Mouse (Mus musculus): ENCODE data around the gene Hbq1b. TPM values are rescaled to one million over a fixed set of nuclear protein-coding genes. Genes with fewer than 3 reads are reported as not detected.

Hbq1b gene
- polyA plus RNA-seq, 1 experiment from 2014 or later, result 5.8 TPM

- ATAC-seq (replicated peaks; ENCODE audit: low FRiP score), result no peak
- Histone ChIP-seq H3K4me2 (ENCODE audit: low read depth, low read length, severe bottlenecking) (peak overlapping the region; percentile 41), H3K9me3 (ENCODE audit: control insufficient read depth, low read length) (no peaks in the 10 kb centered on the region), H3K27me3 (ENCODE audit: control insufficient read depth, insufficient read depth, low read length) (no peaks in the 10 kb centered on the region; the same call in 1 of the 2 replicates), H3K4me3 (ENCODE audit: low read depth, low read length) (no peak overlapping the region), H3K27ac (ENCODE audit: low read depth, low read length) (no peak overlapping the region), H3K36me3 (ENCODE audit: control insufficient read depth, insufficient read depth, low read length) (no peaks in the 10 kb centered on the region), H3K4me1 (replicated peaks; ENCODE audit: control insufficient read depth, insufficient read depth, low read length) (no peaks in the 10 kb centered on the region), H3K9ac (ENCODE audit: low read length) (no peak overlapping the region)
- DNase-seq (ENCODE audit: low spot score), result no peak
- 63% methylated on average over 14 of the region's 17 CpGs for WGBS
Measured at GRCm38 (mm10) chr11:32300279-32301267, 13.8 kb downstream of the Hbq1b start.

DNA sequence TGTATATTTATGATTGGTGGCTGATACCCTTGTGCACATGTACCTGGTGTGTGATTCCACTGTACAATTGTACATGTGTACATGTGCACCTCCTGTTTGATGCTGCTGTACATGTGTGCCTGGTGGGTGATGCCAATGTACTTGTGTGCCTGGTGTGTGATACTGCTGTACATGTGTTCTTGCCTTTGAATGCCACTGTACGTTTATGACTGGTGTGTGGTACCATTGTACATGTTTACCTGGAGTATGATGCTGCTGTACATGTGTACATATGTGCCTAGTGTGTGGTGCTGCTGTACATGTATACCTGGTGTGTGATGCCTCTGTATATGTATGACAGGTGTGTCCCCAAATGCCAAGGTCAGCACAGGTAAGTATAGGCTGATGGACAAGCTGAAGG is 14.7 kb downstream of the Hbq1b start:
- ATAC-seq (replicated peaks; ENCODE audit: low FRiP score), result no peak
- no peaks in the 10 kb centered on the region; the same call in 1 of the 2 replicates for H3K27me3 ChIP-seq (ENCODE audit: control insufficient read depth, insufficient read depth, low read length)
- H3K4me1 ChIP-seq (replicated peaks; ENCODE audit: control insufficient read depth, insufficient read depth, low read length), result no peaks in the 10 kb centered on the region

DNA sequence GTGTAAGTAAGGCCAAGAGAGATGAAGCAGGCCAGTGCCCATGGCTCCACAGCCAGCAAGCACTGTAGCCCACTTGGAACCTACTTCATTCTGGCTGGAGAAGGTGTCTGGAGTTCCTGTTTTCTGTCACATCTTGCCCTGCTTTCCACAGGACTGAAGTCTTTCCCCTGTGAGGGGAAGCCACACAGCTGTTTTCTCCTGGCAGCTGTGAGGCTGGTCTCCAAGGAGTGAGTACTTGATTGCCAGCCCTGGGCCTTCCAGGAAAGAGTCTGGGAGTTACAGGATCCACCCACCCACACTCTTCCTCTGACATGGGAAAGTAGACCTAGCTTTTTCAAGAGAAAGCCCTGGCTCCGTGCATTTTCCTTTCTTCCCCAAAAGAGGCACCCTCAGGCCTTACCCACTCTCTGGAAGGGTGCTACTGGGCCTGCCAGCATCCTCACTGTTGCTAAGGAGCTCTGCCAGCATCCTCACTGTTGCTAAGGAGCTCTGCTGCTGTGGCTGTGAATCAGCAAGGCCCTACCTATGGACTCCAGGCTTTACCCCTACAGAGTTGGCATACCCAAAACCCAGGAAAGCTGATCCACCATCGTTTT is 16.2 kb downstream of the Hbq1b start:
- Histone ChIP-seq H3K4me1 (replicated peaks; ENCODE audit: control insufficient read depth, insufficient read depth, low read length) (no peaks in the 10 kb centered on the region), H3K9me3 (ENCODE audit: control insufficient read depth, low read length) (no peaks in the 10 kb centered on the region), H3K27me3 (ENCODE audit: control insufficient read depth, insufficient read depth, low read length) (no peaks in the 10 kb centered on the region; the same call in 1 of the 2 replicates), H3K9ac (ENCODE audit: low read length) (no peak overlapping the region), H3K4me2 (ENCODE audit: low read depth, low read length, severe bottlenecking) (no peak overlapping the region), H3K4me3 (ENCODE audit: low read depth, low read length) (no peak overlapping the region), H3K27ac (ENCODE audit: low read depth, low read length) (no peak overlapping the region), H3K36me3 (ENCODE audit: control insufficient read depth, insufficient read depth, low read length) (no peaks in the 10 kb centered on the region)
- no peak for DNase-seq (ENCODE audit: low spot score)
- no peak for ATAC-seq (replicated peaks; ENCODE audit: low FRiP score)
- 49% methylated on average over 2 of the region's 2 CpGs for WGBS

More for the DNA sequence above, 14.7 kb downstream of the Hbq1b start:
- Histone ChIP-seq H3K9ac (ENCODE audit: low read length) (no peak overlapping the region), H3K4me2 (ENCODE audit: low read depth, low read length, severe bottlenecking) (no peak overlapping the region), H3K27ac (ENCODE audit: low read depth, low read length) (no peak overlapping the region), H3K4me3 (ENCODE audit: low read depth, low read length) (no peak overlapping the region), H3K36me3 (ENCODE audit: control insufficient read depth, insufficient read depth, low read length) (no peaks in the 10 kb centered on the region), H3K9me3 (ENCODE audit: control insufficient read depth, low read length) (no peaks in the 10 kb centered on the region)
- WGBS, result 60% methylated on average over 1 of the region's 1 CpGs
- DNase-seq (ENCODE audit: low spot score), result no peak

DNA sequence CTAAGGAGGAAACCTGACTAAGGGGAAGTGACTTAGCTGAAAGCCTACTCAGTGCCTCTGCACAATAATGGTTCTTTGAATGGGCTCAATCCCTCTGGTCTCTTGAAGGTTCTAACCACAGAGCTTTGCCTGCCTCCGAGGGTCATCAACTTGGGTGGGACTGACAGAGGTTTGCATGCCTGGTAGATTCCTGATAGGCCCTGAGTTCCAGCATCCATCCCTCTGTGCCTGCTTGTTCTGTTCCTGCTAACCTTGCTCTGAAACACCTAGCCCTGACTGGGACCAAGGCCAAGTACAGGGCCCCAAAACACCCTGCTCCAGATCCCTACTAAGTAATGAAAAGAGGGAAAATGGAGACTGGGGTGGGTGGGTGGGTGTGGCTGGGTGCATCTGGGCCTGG is 16.7 kb downstream of the Hbq1b start:
- no peaks in the 10 kb centered on the region for H3K9me3 ChIP-seq (ENCODE audit: control insufficient read depth, low read length)
- H3K36me3 ChIP-seq (ENCODE audit: control insufficient read depth, insufficient read depth, low read length), result no peaks in the 10 kb centered on the region
- no peaks in the 10 kb centered on the region for H3K4me1 ChIP-seq (replicated peaks; ENCODE audit: control insufficient read depth, insufficient read depth, low read length)
- DNase-seq (ENCODE audit: low spot score), result no peak
- H3K27me3 ChIP-seq (ENCODE audit: control insufficient read depth, insufficient read depth, low read length), result no peaks in the 10 kb centered on the region; the same call in 1 of the 2 replicates
- no peak overlapping the region for H3K27ac ChIP-seq (ENCODE audit: low read depth, low read length)
- H3K9ac ChIP-seq (ENCODE audit: low read length), result no peak overlapping the region
- 93% methylated on average over 1 of the region's 1 CpGs for WGBS
- H3K4me3 ChIP-seq (ENCODE audit: low read depth, low read length), result no peak overlapping the region
- ATAC-seq (replicated peaks; ENCODE audit: low FRiP score), result no peak
- no peak overlapping the region for H3K4me2 ChIP-seq (ENCODE audit: low read depth, low read length, severe bottlenecking)

GRCm38 (mm10) chr11:32307006-32307405 is 20.2 kb downstream of the Hbq1b start:
- H3K9ac ChIP-seq (ENCODE audit: low read length), result no peak overlapping the region
- no peak for DNase-seq (ENCODE audit: low spot score)
- WGBS, result 77% methylated on average over 1 of the region's 1 CpGs
- H3K27ac ChIP-seq (ENCODE audit: low read depth, low read length), result no peak overlapping the region
- H3K9me3 ChIP-seq (ENCODE audit: control insufficient read depth, low read length), result no peaks in the 10 kb centered on the region
- no peaks in the 10 kb centered on the region for H3K27me3 ChIP-seq (ENCODE audit: control insufficient read depth, insufficient read depth, low read length)
- no peaks in the 10 kb centered on the region for H3K4me1 ChIP-seq (replicated peaks; ENCODE audit: control insufficient read depth, insufficient read depth, low read length)
- H3K36me3 ChIP-seq (ENCODE audit: control insufficient read depth, insufficient read depth, low read length), result no peaks in the 10 kb centered on the region
- no peak overlapping the region for H3K4me3 ChIP-seq (ENCODE audit: low read depth, low read length)
- no peak for ATAC-seq (replicated peaks; ENCODE audit: low FRiP score)
- H3K4me2 ChIP-seq (ENCODE audit: low read depth, low read length, severe bottlenecking), result no peak overlapping the region

DNA sequence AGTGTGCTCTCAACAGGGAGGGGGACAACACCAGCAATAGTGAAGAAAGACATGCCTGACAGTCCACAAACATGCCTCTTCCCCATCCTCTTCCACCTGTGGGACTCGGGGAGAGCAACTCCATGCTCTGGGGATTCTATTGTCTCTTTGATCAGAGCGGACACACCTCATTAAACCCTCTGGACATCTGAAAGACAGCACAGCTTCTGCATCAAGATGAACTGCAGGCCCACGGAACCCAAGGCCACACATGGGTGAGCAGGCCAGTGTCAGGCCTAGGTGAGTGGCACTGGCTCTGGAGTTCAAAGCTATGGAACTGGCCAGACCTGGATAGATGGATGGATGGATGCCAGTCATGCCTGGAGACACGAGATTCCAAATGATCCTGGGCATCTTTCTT is 22.7 kb downstream of the Hbq1b start:
- no peak for DNase-seq (ENCODE audit: low spot score)
- Histone ChIP-seq H3K9me3 (ENCODE audit: control insufficient read depth, low read length) (no peaks in the 10 kb centered on the region), H3K27ac (ENCODE audit: low read depth, low read length) (no peak overlapping the region), H3K9ac (ENCODE audit: low read length) (no peak overlapping the region), H3K36me3 (ENCODE audit: control insufficient read depth, insufficient read depth, low read length) (no peaks in the 10 kb centered on the region), H3K4me1 (replicated peaks; ENCODE audit: control insufficient read depth, insufficient read depth, low read length) (no peaks in the 10 kb centered on the region), H3K4me3 (ENCODE audit: low read depth, low read length) (no peak overlapping the region), H3K27me3 (ENCODE audit: control insufficient read depth, insufficient read depth, low read length) (no peaks in the 10 kb centered on the region), H3K4me2 (ENCODE audit: low read depth, low read length, severe bottlenecking) (no peak overlapping the region)
- 51% methylated on average over 4 of the region's 4 CpGs for WGBS
- ATAC-seq (replicated peaks; ENCODE audit: low FRiP score), result no peak

DNA sequence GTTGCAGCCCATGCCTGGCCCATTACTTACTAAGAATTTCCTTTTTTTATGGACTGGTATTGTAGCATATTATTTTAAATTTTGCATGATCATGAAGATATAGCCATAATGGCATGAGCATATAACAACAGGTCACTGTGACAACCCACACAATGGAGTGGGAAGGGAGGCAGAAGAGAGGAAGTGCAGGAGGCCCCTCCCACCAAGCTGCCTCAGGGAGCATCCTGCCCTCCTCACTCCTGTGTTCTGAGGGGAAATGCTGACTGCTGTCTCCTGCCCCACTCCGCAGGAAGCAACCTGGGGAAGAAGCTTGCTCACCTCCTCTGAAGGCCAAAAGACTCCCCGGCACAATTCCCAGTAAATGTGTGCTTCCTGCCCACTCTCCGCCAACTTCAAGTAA is 23.2 kb downstream of the Hbq1b start:
- H3K4me3 ChIP-seq (ENCODE audit: low read depth, low read length), result no peak overlapping the region
- H3K27me3 ChIP-seq (ENCODE audit: control insufficient read depth, insufficient read depth, low read length), result no peaks in the 10 kb centered on the region
- H3K27ac ChIP-seq (ENCODE audit: low read depth, low read length), result no peak overlapping the region
- 71% methylated on average over 3 of the region's 3 CpGs for WGBS
- ATAC-seq (replicated peaks; ENCODE audit: low FRiP score) (no peak), DNase-seq (ENCODE audit: low spot score) (no peak)
- H3K4me1 ChIP-seq (replicated peaks; ENCODE audit: control insufficient read depth, insufficient read depth, low read length), result no peaks in the 10 kb centered on the region
- H3K9me3 ChIP-seq (ENCODE audit: control insufficient read depth, low read length), result no peaks in the 10 kb centered on the region
- H3K36me3 ChIP-seq (ENCODE audit: control insufficient read depth, insufficient read depth, low read length), result no peaks in the 10 kb centered on the region
- no peak overlapping the region for H3K9ac ChIP-seq (ENCODE audit: low read length)
- no peak overlapping the region for H3K4me2 ChIP-seq (ENCODE audit: low read depth, low read length, severe bottlenecking)

- WGBS, result 86% methylated on average over 3 of the region's 3 CpGs
- no peak for DNase-seq (ENCODE audit: low spot score)
- H3K4me3 ChIP-seq (ENCODE audit: low read depth, low read length), result no peak overlapping the region
- no peaks in the 10 kb centered on the region for H3K36me3 ChIP-seq (ENCODE audit: control insufficient read depth, insufficient read depth, low read length)
- ATAC-seq (replicated peaks; ENCODE audit: low FRiP score), result no peak
- H3K4me2 ChIP-seq (ENCODE audit: low read depth, low read length, severe bottlenecking), result no peak overlapping the region
- no peaks in the 10 kb centered on the region for H3K27me3 ChIP-seq (ENCODE audit: control insufficient read depth, insufficient read depth, low read length)
- no peak overlapping the region for H3K27ac ChIP-seq (ENCODE audit: low read depth, low read length)
- H3K9me3 ChIP-seq (ENCODE audit: control insufficient read depth, low read length), result no peaks in the 10 kb centered on the region
- H3K4me1 ChIP-seq (replicated peaks; ENCODE audit: control insufficient read depth, insufficient read depth, low read length), result no peaks in the 10 kb centered on the region
- H3K9ac ChIP-seq (ENCODE audit: low read length), result no peak overlapping the region
Measured at GRCm38 (mm10) chr11:32316009-32316408, 29.2 kb downstream of the Hbq1b start.

Measured in forebrain, embryonic 11.5 days (tissue).